Comparison of ENCODE assay signal across 8 mouse cellular contexts in the genomic region with DNA sequence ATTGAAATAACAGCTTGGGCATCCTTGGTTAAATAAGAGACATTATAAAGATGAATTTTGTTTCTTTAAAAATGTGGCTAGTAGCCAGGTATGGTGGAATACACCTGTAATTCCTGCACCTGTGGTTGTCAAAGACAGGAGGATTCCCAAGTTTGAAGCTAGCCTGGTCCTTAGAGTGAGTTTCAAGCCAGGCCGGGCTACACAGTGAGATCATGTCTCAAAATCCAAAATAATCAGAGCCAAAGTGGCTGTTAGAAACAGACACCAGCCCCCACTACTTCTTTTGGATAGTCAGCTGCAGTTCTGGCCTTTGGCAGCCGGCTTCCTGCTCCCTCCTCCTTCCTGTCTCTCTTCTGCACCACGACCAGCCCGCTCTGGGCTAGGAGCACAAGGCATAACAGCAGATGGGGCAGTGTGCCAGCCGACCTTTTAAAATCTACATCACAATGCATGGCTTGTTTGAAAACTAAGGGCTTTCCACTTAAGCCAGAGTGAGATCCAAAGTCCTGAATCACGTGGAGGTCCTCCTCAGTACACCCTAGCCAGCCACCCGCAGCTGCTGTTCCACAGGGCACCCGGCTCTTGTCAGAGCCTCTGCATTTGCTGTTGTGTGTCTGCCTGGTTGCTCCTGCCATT.
DNase-seq lines count a peak whose midpoint lies in the region; ATAC-seq and TF ChIP-seq lines count a peak whose summit lies in the region.

No protein-coding gene starts in this region.

- intact Hi-C loops in gastrocnemius, adult 2 months (cut with DNase I) = no loop called here
- intact Hi-C loops in heart, postnatal 36 days (cut with DNase I) = no loop called here

- no peaks in the 10 kb centered on the region for H3K27me3 ChIP-seq in embryonic facial prominence, embryonic 14.5 days (replicated peaks; ENCODE audit: control insufficient read depth, insufficient read depth, low read length)
- H3K27me3 ChIP-seq in stomach, postnatal 0 days (ENCODE audit: control insufficient read depth, insufficient read depth, low read length) = no peaks in the 10 kb centered on the region

- peak; percentile 23 for DNase-seq in gastrocnemius, adult 2 months
- no peak for DNase-seq in gastrocnemius, adult 8-10 months (ENCODE audit: low spot score in 2 of 2)
- DNase-seq in embryonic facial prominence, embryonic 14.5 days (ENCODE audit: low spot score) = peak; percentile 90
- DNase-seq in heart, postnatal 36 days = peak; percentile 21 to 26
- peak; percentile 54 for DNase-seq in layer of hippocampus, adult 9-11 months
- DNase-seq in mesoderm, embryonic 11.5 days (ENCODE audit: low read depth, low spot score) = peak; percentile 51
- peak; percentile 67 for DNase-seq in stomach, postnatal 0 days (ENCODE audit: low spot score)
- DNase-seq in adrenal gland, postnatal 36 days = no peak

- TF ChIP-seq EP300 in stomach, postnatal 0 days (optimal IDR thresholded peaks at IDR 0.05) = no peak

- no peak overlapping the region for H3K4me3 ChIP-seq in gastrocnemius, adult 2 months
- H3K4me3 ChIP-seq in embryonic facial prominence, embryonic 14.5 days (ENCODE audit: low read depth, low read length) = no peak overlapping the region
- H3K4me3 ChIP-seq in stomach, postnatal 0 days (ENCODE audit: low read depth, low read length) = no peak overlapping the region

- 17% methylated on average over 8 of the region's 8 CpGs for whole genome bisulfite sequencing in embryonic facial prominence, embryonic 14.5 days
- 26% methylated on average over 8 of the region's 8 CpGs for WGBS in stomach, postnatal 0 days

- ATAC-seq in embryonic facial prominence, embryonic 14.5 days (ENCODE audit: low read depth) = peak; percentile 85
- ATAC-seq in stomach, postnatal 0 days (ENCODE audit: low FRiP score, low TSS enrichment) = peak; percentile 82

- H3K27ac ChIP-seq in gastrocnemius, adult 2 months = no peak overlapping the region
- no peak overlapping the region for H3K27ac ChIP-seq in embryonic facial prominence, embryonic 14.5 days (replicated peaks; ENCODE audit: low read depth, low read length)
- H3K27ac ChIP-seq in stomach, postnatal 0 days (replicated peaks) = no peak overlapping the region

- no peak overlapping the region for H3K4me2 ChIP-seq in embryonic facial prominence, embryonic 14.5 days (ENCODE audit: low read depth, low read length)
- H3K4me2 ChIP-seq in stomach, postnatal 0 days (replicated peaks; ENCODE audit: low read depth) = no peak overlapping the region

- H3K9ac ChIP-seq in embryonic facial prominence, embryonic 14.5 days (ENCODE audit: low read depth, low read length) = no peak overlapping the region
- H3K9ac ChIP-seq in stomach, postnatal 0 days (ENCODE audit: low read length) = no peak overlapping the region

- H3K36me3 ChIP-seq in embryonic facial prominence, embryonic 14.5 days (ENCODE audit: control insufficient read depth, insufficient read depth, low read length) = no peaks in the 10 kb centered on the region
- no peaks in the 10 kb centered on the region for H3K36me3 ChIP-seq in stomach, postnatal 0 days (ENCODE audit: control insufficient read depth, insufficient read depth, low read length)

- no peak for TF ChIP-seq CTCF in gastrocnemius, adult 2 months (IDR thresholded peaks at IDR 0.05)
- TF ChIP-seq CTCF in stomach, postnatal 0 days (IDR thresholded peaks at IDR 0.05; ENCODE audit: low read depth) = no peak

- peaks cover 10% of the 10 kb centered on the region for H3K4me1 ChIP-seq in embryonic facial prominence, embryonic 14.5 days (ENCODE audit: control insufficient read depth, insufficient read depth, low read length)
- H3K4me1 ChIP-seq in stomach, postnatal 0 days (replicated peaks; ENCODE audit: control insufficient read depth, insufficient read depth) = peaks cover 4% of the 10 kb centered on the region; the same call in 1 of the 2 replicates

- H3K9me3 ChIP-seq in embryonic facial prominence, embryonic 14.5 days (ENCODE audit: control insufficient read depth, low read length) = no peaks in the 10 kb centered on the region
- no peaks in the 10 kb centered on the region for H3K9me3 ChIP-seq in stomach, postnatal 0 days (ENCODE audit: control insufficient read depth, low read length)

Comparison
In these comparisons a context has a peak if more than half of its experiments do, and no peak if none do; other contexts are left out.
1. DNase-seq: peak in gastrocnemius, adult 2 months (single experiment), embryonic facial prominence, embryonic 14.5 days (single experiment), heart, postnatal 36 days (2 of 2), layer of hippocampus, adult 9-11 months (single experiment), mesoderm, embryonic 11.5 days (single experiment) and stomach, postnatal 0 days (single experiment); none in gastrocnemius, adult 8-10 months (0 of 2) and adrenal gland, postnatal 36 days (0 of 2).